Mouse (Mus musculus) stomach, postnatal 0 days (tissue): Measurements from ENCODE around the gene Tns4. TPM values are rescaled to one million over a fixed set of nuclear protein-coding genes. Genes with fewer than 3 reads are reported as not detected.

Source experiments
- ATAC-seq: fragments of 200-750 bp; cut with Nextera tagmentation; 2 replicates; pipeline ENCODE4 v1.8.0; 2017; ENCODE audit not compliant: low FRiP score, low TSS enrichment
- DNase-seq: peaks from one replicate; pipeline ENCODE4 v3.0.0-alpha.2; 2016; ENCODE audit warnings: low spot score
- H3K27ac ChIP-seq: fragments of 300-500 bp; sonication (generic); replicated peaks from 2 replicates; pipeline ENCODE4 v1.5.1; 2014; ENCODE audit warnings: mild to moderate bottlenecking, control low read depth
- H3K27me3 ChIP-seq: fragments of 300-500 bp; sonication (generic); 2 replicates; pipeline ENCODE4 v1.6.1; 2014; ENCODE audit warnings: low read length; ENCODE audit not compliant: control insufficient read depth, insufficient read depth
- H3K36me3 ChIP-seq: fragments of 300-500 bp; sonication (generic); 2 replicates; pipeline ENCODE4 v1.6.1; 2014; ENCODE audit warnings: low read length, mixed read lengths; ENCODE audit not compliant: control insufficient read depth, insufficient read depth
- H3K4me1 ChIP-seq: fragments of 300-500 bp; sonication (generic); replicated peaks from 2 replicates; pipeline ENCODE4 v1.6.1; 2014; ENCODE audit warnings: antibody characterized with exemption; ENCODE audit not compliant: control insufficient read depth, insufficient read depth
- H3K4me2 ChIP-seq: fragments of 300-500 bp; sonication (generic); replicated peaks from 2 replicates; pipeline ENCODE4 v1.6.1; 2014; ENCODE audit warnings: low read depth, mild to moderate bottlenecking, control low read depth, moderate library complexity
- H3K4me3 ChIP-seq: fragments of 300-500 bp; sonication (generic); 2 replicates; pipeline ENCODE4 v1.5.1; 2014; ENCODE audit warnings: low read depth, low read length, control low read depth
- H3K9ac ChIP-seq: fragments of 300-500 bp; sonication (generic); 2 replicates; pipeline ENCODE4 v1.6.1; 2014; ENCODE audit warnings: mild to moderate bottlenecking, low read length, control low read depth, mixed read lengths
- H3K9me3 ChIP-seq: fragments of 300-500 bp; sonication (generic); 2 replicates; pipeline ENCODE4 v1.6.1; 2016; ENCODE audit warnings: low read length; ENCODE audit not compliant: control insufficient read depth
- CTCF ChIP-seq: IDR thresholded peaks from 2 replicates; pipeline ENCODE4 v1.5.1; 2016; ENCODE audit warnings: antibody characterized with exemption, low read depth, mild to moderate bottlenecking, moderate library complexity
- EP300 ChIP-seq: optimal IDR thresholded peaks from 2 replicates; pipeline ENCODE3; 2016; ENCODE audit warnings: antibody characterized with exemption
- WGBS: fragments of 180-500 bp; shearing (Covaris S2); extraction: QIAGEN DNeasy Blood & Tissue Kit; methylation state at CpG from one replicate; pipeline ENCODE4 v1.1.7; 2014; 5-methylcytosine and 5-hydroxymethylcytosine counted together
- polyA plus RNA-seq: library from polyadenylated mRNA; unstranded; fragments of >200 nt; fragmentation: Nextera tagmentation; extraction: Ambion mirVana; gene quantifications from 2 replicates; pipeline ENCODE4 v1.2.1, GENCODE M21; 2015

The Tns4 gene
- polyA plus RNA-seq, 1 experiment from 2014 or later, result 0.82 TPM

DNA sequence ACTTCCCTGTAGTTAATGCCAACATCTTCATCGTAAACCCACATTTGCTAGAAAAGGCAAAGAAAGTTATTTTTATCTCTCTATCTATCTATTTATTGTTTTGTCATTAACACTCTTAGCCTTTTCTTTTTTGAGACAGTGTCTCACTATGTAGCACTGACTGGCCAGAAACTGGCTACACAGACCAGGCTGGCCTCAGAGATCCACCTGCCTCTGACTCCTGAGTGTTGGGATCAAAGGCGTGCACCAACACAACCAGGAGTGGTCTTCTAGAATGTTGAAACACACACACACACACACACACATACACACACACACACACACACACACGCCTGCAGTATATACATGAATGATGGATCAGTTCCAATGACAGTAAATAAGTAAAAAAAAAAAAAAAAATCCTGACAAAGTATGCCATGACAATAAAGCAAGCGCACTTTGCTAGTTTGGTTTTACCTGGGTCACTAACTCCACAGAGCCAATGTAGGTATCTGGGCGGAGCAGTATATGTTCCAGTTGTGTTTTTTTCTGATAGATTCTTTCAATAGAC is 66.6 kb downstream of the Tns4 start:
- Histone ChIP-seq H3K27me3 (no peaks in the 10 kb centered on the region), H3K36me3 (peaks cover 2% of the 10 kb centered on the region; the same call in 1 of the 2 replicates), H3K9me3 (no peaks in the 10 kb centered on the region), H3K27ac (no peak overlapping the region), H3K9ac (no peak overlapping the region), H3K4me2 (peak overlapping the region; percentile 73; the same call in 1 of the 2 replicates), H3K4me1 (no peaks in the 10 kb centered on the region), H3K4me3 (peak overlapping the region; percentile 75)
- ATAC-seq, result no peak
- TF ChIP-seq EP300 (no peak), CTCF (no peak)
- 67% methylated on average over 5 of the region's 5 CpGs for WGBS
- no peak for DNase-seq

DNA sequence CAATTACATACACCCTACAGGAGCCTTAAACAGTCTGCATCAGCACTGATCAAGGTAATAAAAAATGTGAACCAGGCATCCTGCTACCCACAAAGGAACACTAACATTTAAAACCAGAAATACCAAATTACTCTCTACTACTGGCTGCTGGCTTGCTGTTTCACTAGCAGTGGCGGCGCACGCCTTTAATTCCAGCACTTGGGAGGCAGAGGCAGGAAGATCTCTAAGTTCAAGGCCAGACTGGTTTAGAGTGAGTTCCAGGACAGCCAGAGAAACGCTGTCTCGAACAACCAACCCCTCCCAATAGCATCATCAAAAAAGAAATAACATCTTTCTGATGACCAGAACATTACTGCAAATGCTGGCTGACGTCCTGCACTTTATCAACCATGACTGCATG is 69.3 kb downstream of the Tns4 start:
- DNase-seq, result no peak
- Histone ChIP-seq H3K9ac (no peak overlapping the region), H3K27me3 (no peaks in the 10 kb centered on the region), H3K9me3 (no peaks in the 10 kb centered on the region), H3K4me2 (no peak overlapping the region), H3K27ac (no peak overlapping the region), H3K4me1 (no peaks in the 10 kb centered on the region), H3K4me3 (no peak overlapping the region), H3K36me3 (peaks cover 6% of the 10 kb centered on the region)
- 93% methylated on average over 6 of the region's 6 CpGs for WGBS
- ATAC-seq, result no peak
- TF ChIP-seq CTCF (no peak), EP300 (no peak)

Other genes starting within 250 kb of the Tns4 start
- gene Wipf2, start 225.7 kb downstream of the Tns4 start, polyA plus RNA-seq, result 4.9 and 5.3 TPM in 2 replicates
- gene Cdc6, start 181.5 kb downstream of the Tns4 start, polyA plus RNA-seq, result 6.6 and 7.0 TPM in 2 replicates
- 20.1 and 25.9 TPM in 2 replicates for gene Rara, start 161.5 kb downstream of the Tns4 start, polyA plus RNA-seq
- 1.9 and 2.1 TPM in 2 replicates for gene Gjd3, start 106.3 kb downstream of the Tns4 start, polyA plus RNA-seq
- 31.6 and 44.5 TPM in 2 replicates for gene Top2a, start 65.1 kb downstream of the Tns4 start, polyA plus RNA-seq
- 228 and 244 TPM in 2 replicates for gene Igfbp4, start 48.1 kb downstream of the Tns4 start, polyA plus RNA-seq
- 0.05 and 0.07 TPM in 2 replicates for gene Ccr7, start 65.8 kb upstream of the Tns4 start, polyA plus RNA-seq
- gene Smarce1, start 141.7 kb upstream of the Tns4 start, polyA plus RNA-seq, result 90.3 and 91.6 TPM in 2 replicates
- 0.25 and 0.33 TPM in 2 replicates for gene Krt222, start 154.8 kb upstream of the Tns4 start, polyA plus RNA-seq
- gene Krt24, start 196.0 kb upstream of the Tns4 start, polyA plus RNA-seq, result not detected in 2 replicates
- gene Krt25, start 233.6 kb upstream of the Tns4 start, polyA plus RNA-seq, result 0.12 TPM in 2 replicates
- gene Krt26, start 248.7 kb upstream of the Tns4 start, polyA plus RNA-seq, result not detected in 2 replicates